Mouse (Mus musculus) left cerebral cortex, adult 2 months (tissue): ENCODE measurements around the gene Diaph3. TPM values are rescaled to one million over a fixed set of nuclear protein-coding genes. Genes with fewer than 3 reads are reported as not detected.

Experiments used
- DNase-seq, 2 experiments: peaks; one replicate each; pipeline ENCODE4 v3.0.0; 2021 to 2022; ENCODE audit warnings: low spot score in 2 of 2, mixed read lengths in 1 of 2; ENCODE audit errors: extremely low spot score in 1 of 2
- H3K27ac ChIP-seq: fragments of 200-600 bp; 2 replicates; pipeline ENCODE4 v1.8.1; 2022
- H3K4me3 ChIP-seq: fragments of 200-600 bp; 2 replicates; pipeline ENCODE4 v1.8.1; 2022
- CTCF ChIP-seq: fragments of 200-600 bp; IDR thresholded peaks from 2 replicates; pipeline ENCODE4 v1.8.1; 2022; ENCODE audit warnings: antibody characterized with exemption, mild to moderate bottlenecking, moderate library complexity
- intact Hi-C: fragments of 180-260 bp; cut with DNase I; formaldehyde crosslinking; loops from one replicate; pipeline ENCODE4 v1.15.1; 2025
- total RNA-seq, 2 experiments: library from RNA; stranded (reverse); gene quantifications; 2 replicates each; pipeline ENCODE4 v1.2.3; 2021

Gene Diaph3
- total RNA-seq, 2 experiments from 2014 or later = 4.3 to 4.6 TPM

- DNase-seq = no peak
- Histone ChIP-seq H3K4me3 (no peak overlapping the region), H3K27ac (no peak overlapping the region)
- no peak for TF ChIP-seq CTCF
- intact Hi-C loops = no loop called here
Observed at GRCm38 (mm10) chr14:87075021-87075531, 66.0 kb downstream of the Diaph3 start.

DNA sequence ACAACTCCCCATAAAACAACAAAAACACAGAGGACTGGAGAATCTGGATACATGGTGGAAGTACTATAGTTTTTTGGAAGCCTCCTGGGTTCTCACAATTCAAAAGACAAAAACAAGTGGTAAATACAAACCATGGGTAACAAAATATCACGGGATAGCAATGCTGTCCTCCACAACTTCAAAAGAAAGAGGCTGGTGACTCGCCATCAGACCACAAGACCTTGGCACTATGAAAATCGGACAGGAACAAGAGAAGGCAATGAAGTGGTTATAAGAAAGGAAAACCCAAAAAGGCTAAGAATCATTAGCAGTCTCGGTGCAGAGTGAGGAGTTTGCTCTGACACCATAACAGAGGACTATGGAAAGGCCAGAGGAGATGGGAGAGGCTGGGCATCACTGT lies 76.8 kb downstream of the Diaph3 start:
- no peak for TF ChIP-seq CTCF
- no peak overlapping the region for H3K4me3 ChIP-seq
- no peak for DNase-seq
- intact Hi-C loops = no loop called here
- no peak overlapping the region for H3K27ac ChIP-seq

GRCm38 (mm10) chr14:87056169-87056568 lies 84.9 kb downstream of the Diaph3 start:
- intact Hi-C loops = no loop called here
- Histone ChIP-seq H3K27ac (no peak overlapping the region), H3K4me3 (no peak overlapping the region)
- no peak for DNase-seq
- no peak for TF ChIP-seq CTCF

- H3K4me3 ChIP-seq = no peak overlapping the region
- no peak for TF ChIP-seq CTCF
- DNase-seq = no peak
- intact Hi-C loops = no loop called here
- no peak overlapping the region for H3K27ac ChIP-seq
Observed at GRCm38 (mm10) chr14:87051187-87051586, 89.8 kb downstream of the Diaph3 start.

DNA sequence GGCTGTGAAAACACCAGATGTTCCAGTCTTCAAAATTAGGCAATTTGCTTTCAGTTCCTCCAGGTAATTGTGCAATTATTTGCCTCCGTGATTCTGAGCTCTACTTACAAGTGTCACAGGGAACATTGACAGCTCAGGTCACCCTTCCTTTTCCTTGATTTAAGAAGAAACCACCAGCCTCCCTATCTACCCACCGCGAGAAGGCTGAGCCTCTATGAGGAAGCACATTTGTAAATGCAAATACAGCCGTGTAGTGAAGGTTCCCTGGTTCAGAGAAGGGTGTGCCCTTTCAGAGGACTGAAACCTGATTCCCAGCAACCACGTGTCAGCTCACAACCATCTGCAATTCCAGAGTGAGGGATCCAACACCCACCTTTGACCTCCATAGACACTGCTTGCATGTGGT lies 96.6 kb downstream of the Diaph3 start:
- intact Hi-C loops = no loop called here
- Histone ChIP-seq H3K27ac (no peak overlapping the region), H3K4me3 (no peak overlapping the region)
- TF ChIP-seq CTCF = no peak
- DNase-seq = no peak

- TF ChIP-seq CTCF = no peak
- DNase-seq = no peak
- no peak overlapping the region for H3K4me3 ChIP-seq
- intact Hi-C loops = no loop called here
- H3K27ac ChIP-seq = no peak overlapping the region
Observed at GRCm38 (mm10) chr14:87020240-87020639, 120.8 kb downstream of the Diaph3 start.

DNA sequence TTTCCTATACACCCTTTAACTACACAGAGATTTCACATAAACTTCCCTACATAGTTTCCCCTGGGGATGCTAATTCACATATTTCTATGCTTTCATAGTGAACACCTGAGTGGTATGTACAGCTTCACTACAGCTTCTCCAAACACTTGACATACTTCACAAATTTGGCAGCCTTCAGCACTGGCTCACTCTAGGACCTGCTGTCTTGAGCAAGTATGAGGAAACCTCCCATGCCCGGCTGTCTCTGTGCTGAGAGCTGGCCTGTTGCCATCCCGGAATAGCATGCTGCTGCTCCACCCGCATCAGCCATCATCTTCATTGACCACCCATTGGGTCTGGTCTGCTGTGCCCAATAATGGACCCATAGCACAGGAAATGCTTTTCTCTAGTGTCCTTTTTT lies 121.3 kb downstream of the Diaph3 start:
- H3K4me3 ChIP-seq = no peak overlapping the region
- H3K27ac ChIP-seq = no peak overlapping the region
- intact Hi-C loops = no loop called here
- TF ChIP-seq CTCF = no peak
- no peak for DNase-seq

DNA sequence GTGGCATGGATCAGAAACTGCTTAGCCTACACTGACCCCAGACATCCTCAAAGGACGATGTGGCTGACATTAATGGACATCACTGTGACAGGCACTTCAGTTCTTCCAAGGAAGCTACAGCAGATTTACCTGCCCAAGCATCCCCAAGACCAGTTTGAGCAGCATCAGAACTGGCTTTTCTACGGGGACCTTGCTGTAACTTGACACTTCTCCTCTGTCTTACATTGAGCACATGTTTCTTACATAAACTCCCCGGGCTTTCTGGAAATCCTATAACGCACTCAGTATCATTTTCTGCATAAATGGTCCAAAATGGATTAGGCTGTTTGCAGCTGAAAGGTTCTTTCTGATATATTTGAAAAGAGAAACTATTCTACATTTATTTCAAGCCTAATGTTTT lies 143.7 kb downstream of the Diaph3 start:
- no peak overlapping the region for H3K4me3 ChIP-seq
- no peak for TF ChIP-seq CTCF
- H3K27ac ChIP-seq = no peak overlapping the region
- intact Hi-C loops = no loop called here
- DNase-seq = no peak

- intact Hi-C loops = no loop called here
- DNase-seq = no peak
- Histone ChIP-seq H3K4me3 (no peak overlapping the region), H3K27ac (no peak overlapping the region)
- no peak for TF ChIP-seq CTCF
Observed at GRCm38 (mm10) chr14:86951169-86951568, 189.9 kb downstream of the Diaph3 start.

- DNase-seq = no peak
- intact Hi-C loops = no loop called here
- Histone ChIP-seq H3K4me3 (no peak overlapping the region), H3K27ac (no peak overlapping the region)
- TF ChIP-seq CTCF = no peak
Observed at GRCm38 (mm10) chr14:86937953-86938352, 203.1 kb downstream of the Diaph3 start.

- H3K27ac ChIP-seq = no peak overlapping the region
- TF ChIP-seq CTCF = no peak
- DNase-seq = no peak
- intact Hi-C loops = no loop called here
- H3K4me3 ChIP-seq = no peak overlapping the region
Observed at GRCm38 (mm10) chr14:86936424-86936823, 204.6 kb downstream of the Diaph3 start.

GRCm38 (mm10) chr14:86930763-86931162 lies 210.3 kb downstream of the Diaph3 start:
- intact Hi-C loops = no loop called here
- Histone ChIP-seq H3K4me3 (no peak overlapping the region), H3K27ac (no peak overlapping the region)
- no peak for DNase-seq
- no peak for TF ChIP-seq CTCF

- no peak for TF ChIP-seq CTCF
- intact Hi-C loops = no loop called here
- no peak overlapping the region for H3K27ac ChIP-seq
- no peak overlapping the region for H3K4me3 ChIP-seq
- no peak for DNase-seq
Observed at GRCm38 (mm10) chr14:86926827-86927226, 214.2 kb downstream of the Diaph3 start.
